Mouse (Mus musculus) ES-E14 (cell line): ENCODE results near the gene Kmt2d. TPM values are rescaled to one million over a fixed set of nuclear protein-coding genes. Genes with fewer than 3 reads are reported as not detected.

Source experiments
- DNase-seq: peaks from one replicate; pipeline ENCODE4 v3.0.0-alpha.2; 2013; ENCODE audit warnings: low read depth, low spot score
- H3K27ac ChIP-seq: 2 replicates; pipeline ENCODE4 v1.5.1; 2012; ENCODE audit warnings: low read depth, mild to moderate bottlenecking, low read length, moderate library complexity, mixed read lengths; ENCODE audit not compliant: poor library complexity, insufficient read depth, severe bottlenecking
- H3K36me3 ChIP-seq: 2 replicates; pipeline ENCODE4 v1.6.1; 2012; ENCODE audit warnings: mild to moderate bottlenecking, low read length, moderate library complexity, mixed read lengths; ENCODE audit not compliant: control insufficient read depth, poor library complexity, insufficient read depth, severe bottlenecking
- H3K4me1 ChIP-seq, 2 experiments: fragments of 150-350 bp in 1 of 2; sonication (generic) in 1 of 2; 2 replicates each; pipeline ENCODE4 v1.6.1; 2012; ENCODE audit warnings: low read length in 2 of 2, mild to moderate bottlenecking in 1 of 2, mixed read lengths in 1 of 2; ENCODE audit not compliant: control insufficient read depth in 2 of 2, insufficient read depth in 2 of 2, poor library complexity in 1 of 2
- H3K4me3 ChIP-seq, 2 experiments: fragments of 150-350 bp in 1 of 2; sonication (generic) in 1 of 2; 2 replicates each; pipeline ENCODE4 v1.5.1; 2012; ENCODE audit warnings: low read length in 2 of 2, low read depth in 1 of 2, mild to moderate bottlenecking in 1 of 2, mixed read lengths in 1 of 2; ENCODE audit not compliant: insufficient read depth in 1 of 2, poor library complexity in 1 of 2, severe bottlenecking in 1 of 2
- H3K9ac ChIP-seq: 2 replicates; pipeline ENCODE4 v1.6.1; 2012; ENCODE audit warnings: low read depth, mild to moderate bottlenecking, low read length, mixed read lengths; ENCODE audit not compliant: poor library complexity, insufficient read depth, severe bottlenecking
- H3K9me3 ChIP-seq: fragments of 150-350 bp; sonication (generic); 2 replicates; pipeline ENCODE4 v1.6.1; 2012; ENCODE audit warnings: low read depth, mild to moderate bottlenecking, low read length; ENCODE audit not compliant: control insufficient read depth, insufficient read depth
- CHD2 ChIP-seq: IDR thresholded peaks from 2 replicates; pipeline ENCODE4 v1.6.1; 2014; ENCODE audit warnings: mild to moderate bottlenecking, low read depth, low read length, inconsistent platforms
- HCFC1 ChIP-seq: IDR thresholded peaks from 2 replicates; pipeline ENCODE4 v1.6.1; 2012; ENCODE audit warnings: low read length, inconsistent platforms, borderline replicate concordance; ENCODE audit not compliant: insufficient read depth
- MAFK ChIP-seq: IDR thresholded peaks from 2 replicates; pipeline ENCODE4 v1.6.1; 2014; ENCODE audit warnings: mild to moderate bottlenecking, low read depth, low read length, inconsistent platforms; ENCODE audit not compliant: insufficient read depth
- ZC3H11A ChIP-seq: IDR thresholded peaks from 2 replicates; pipeline ENCODE4 v1.6.1; 2012; ENCODE audit warnings: low read depth, mild to moderate bottlenecking, inconsistent platforms, low read length, borderline replicate concordance
- ZNF384 ChIP-seq: IDR thresholded peaks from 2 replicates; pipeline ENCODE4 v1.6.1; 2012; ENCODE audit warnings: low read depth, low read length, inconsistent platforms
- in situ Hi-C, 2 experiments: fragments of 600-800 bp; cut with MboI; formaldehyde crosslinking; loops; one replicate each; pipeline ENCODE4 v1.15.1; 2025; ENCODE audit warnings: low sequenced_read_pairs in 2 of 2, inconsistent platforms in 1 of 2; ENCODE audit not compliant: unreplicated experiment in 2 of 2
- total RNA-seq: library from RNA; depleted of rRNA; stranded (reverse); fragments of 300-350 nt; gene quantifications from 2 replicates; pipeline ENCODE4 v1.2.3, GENCODE M21; 2012; rRNA removed

Gene Kmt2d
- total RNA-seq, 1 experiment, result 35.9 TPM

- no peaks in the 10 kb centered on the region for H3K9me3 ChIP-seq
- DNase-seq, result no peak
- H3K9ac ChIP-seq, result no peak overlapping the region
- H3K27ac ChIP-seq, result no peak overlapping the region
- TF ChIP-seq ZC3H11A (no peak), HCFC1 (no peak), CHD2 (no peak), MAFK (no peak), ZNF384 (no peak)
- H3K36me3 ChIP-seq, result no peaks in the 10 kb centered on the region
- in situ Hi-C loops, result loop anchor here in 1 of 2 experiments (25.0 kb wide), 1 partner anchor 302 kb away; the partner anchor contains the start of genes C1ql4 and Dnajc22
- H3K4me3 ChIP-seq, result no peak overlapping the region
- peaks cover 0 to 11% of the 10 kb centered on the region in 2 experiments; a peak in 1 of 4 replicates for H3K4me1 ChIP-seq
Measured at GRCm38 (mm10) chr15:98785744-98786143, 85.3 kb downstream of the Kmt2d start.

Other genes starting within 250 kb of the Kmt2d start
- 27.3 and 32.0 TPM in 2 replicates for gene Cacnb3, start 240.4 kb downstream of the Kmt2d start, total RNA-seq
- gene Ddx23, start 208.3 kb downstream of the Kmt2d start, total RNA-seq, result 147 and 151 TPM in 2 replicates
- gene Rnd1, start 193.7 kb downstream of the Kmt2d start, total RNA-seq, result 5.7 and 7.6 TPM in 2 replicates
- 0.26 and 0.76 TPM in 2 replicates for gene Ccdc65, start 163.0 kb downstream of the Kmt2d start, total RNA-seq
- gene Fkbp11, start 143.0 kb downstream of the Kmt2d start, total RNA-seq, result 105 and 119 TPM in 2 replicates
- 26.2 and 41.2 TPM in 2 replicates for gene Arf3, start 108.0 kb downstream of the Kmt2d start, total RNA-seq
- 1.1 and 1.3 TPM in 2 replicates for gene Wnt10b, start 93.1 kb downstream of the Kmt2d start, total RNA-seq
- not detected in 2 replicates for gene Wnt1, start 81.3 kb downstream of the Kmt2d start, total RNA-seq
- 0.11 and 0.22 TPM in 2 replicates for gene Ddn, start 61.7 kb downstream of the Kmt2d start, total RNA-seq
- gene Prkag1, start 39.7 kb downstream of the Kmt2d start, total RNA-seq, result 36.6 and 54.7 TPM in 2 replicates
- 43.6 and 48.2 TPM in 2 replicates for gene Rhebl1, start 23.3 kb upstream of the Kmt2d start, total RNA-seq
- 1.0 and 1.2 TPM in 2 replicates for gene Dhh, start 27.3 kb upstream of the Kmt2d start, total RNA-seq
- 55.1 and 73.3 TPM in 2 replicates for gene Lmbr1l, start 47.0 kb upstream of the Kmt2d start, total RNA-seq
- 1,092 and 1,539 TPM in 2 replicates for gene Tuba1b, start 63.4 kb upstream of the Kmt2d start, total RNA-seq
- gene Gm49450, start 82.3 kb upstream of the Kmt2d start, total RNA-seq, result not detected in 2 replicates
- gene Tuba1a, start 82.5 kb upstream of the Kmt2d start, total RNA-seq, result 595 and 862 TPM in 2 replicates
- gene Tuba1c, start 158.7 kb upstream of the Kmt2d start, total RNA-seq, result 335 and 424 TPM in 2 replicates
- gene Prph, start 184.0 kb upstream of the Kmt2d start, total RNA-seq, result 15.1 and 20.6 TPM in 2 replicates
- 27.8 and 32.1 TPM in 2 replicates for gene Troap, start 203.4 kb upstream of the Kmt2d start, total RNA-seq
- 3.1 and 3.7 TPM in 2 replicates for gene C1ql4, start 216.6 kb upstream of the Kmt2d start, total RNA-seq
- gene Dnajc22, start 222.0 kb upstream of the Kmt2d start, total RNA-seq, result 8.6 and 16.7 TPM in 2 replicates